Mouse (Mus musculus): Measurements from ENCODE around the gene D430019H16Rik. TPM values are rescaled to one million over a fixed set of nuclear protein-coding genes. Genes with fewer than 3 reads are reported as not detected.

D430019H16Rik gene
- polyA plus RNA-seq, 1 experiment from 2014 or later = not detected

DNA sequence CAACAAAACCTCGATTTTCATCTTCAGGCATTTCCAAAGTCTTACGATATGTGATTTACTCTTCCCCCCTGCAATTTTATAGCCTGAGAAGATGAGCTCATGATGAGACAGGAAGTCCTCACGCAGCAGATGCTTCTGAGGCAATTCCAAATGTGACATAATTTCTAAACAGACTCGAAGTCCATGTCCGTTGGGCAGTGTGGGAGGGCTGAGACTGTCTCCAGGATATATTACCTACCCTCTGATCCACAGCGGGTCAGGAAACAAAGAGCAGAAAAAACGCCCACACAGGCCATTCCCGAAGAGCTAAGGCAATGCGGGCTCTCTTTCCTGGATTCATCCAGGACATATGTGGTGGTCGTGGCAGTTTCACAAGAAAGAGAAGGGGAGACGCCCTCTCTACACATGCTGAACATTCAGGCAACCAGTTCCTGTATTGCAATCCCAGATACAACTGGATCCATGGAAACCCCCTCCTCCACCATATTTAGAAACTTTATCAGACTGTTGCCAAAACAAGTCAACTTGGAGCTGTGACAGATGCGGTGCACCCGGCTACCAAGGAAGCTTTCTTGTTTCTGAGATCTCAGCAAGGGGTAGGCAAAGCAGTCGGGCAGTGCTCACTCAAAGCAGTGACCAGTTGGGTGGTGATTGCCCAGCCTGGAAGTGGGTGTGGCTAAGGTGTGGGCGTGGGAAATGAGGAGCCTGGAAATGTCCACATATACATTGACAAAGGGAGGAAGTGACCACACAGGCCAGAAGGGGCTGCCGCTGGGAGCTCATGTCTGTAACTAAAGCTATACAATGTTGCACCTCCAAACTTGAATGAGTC, 58.2 kb downstream of the D430019H16Rik start:
- no peak overlapping the region for H3K27ac ChIP-seq
- H3K4me3 ChIP-seq (ENCODE audit: inconsistent target) = no peak overlapping the region
- no peaks in the 10 kb centered on the region for H3K36me3 ChIP-seq (ENCODE audit: inconsistent target)
- 39% methylated on average over 16 of the region's 16 CpGs for WGBS (ENCODE audit: missing documents)
- no peaks in the 10 kb centered on the region for H3K79me2 ChIP-seq (ENCODE audit: inconsistent target)

DNA sequence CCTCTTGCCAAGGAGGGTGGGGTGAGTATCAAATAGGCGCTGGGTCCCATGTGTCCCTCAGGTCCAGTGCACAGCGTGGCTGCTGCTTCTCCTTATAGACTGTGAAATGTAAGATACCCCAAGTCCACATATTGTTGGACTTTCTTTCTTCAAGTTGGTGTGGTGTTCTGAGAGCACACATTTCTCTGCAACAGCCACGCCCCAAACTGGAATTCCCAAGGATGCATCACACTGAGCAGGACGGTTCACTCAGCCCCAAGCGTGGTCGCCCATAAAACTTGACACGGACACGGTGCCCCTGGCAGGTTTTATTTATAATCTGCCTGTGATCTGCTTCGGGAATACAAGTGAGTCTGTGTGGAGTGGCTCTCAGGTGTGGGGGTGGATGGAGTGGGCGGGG, 60.5 kb downstream of the D430019H16Rik start:
- Histone ChIP-seq H3K4me3 (ENCODE audit: inconsistent target) (no peak overlapping the region), H3K27ac (no peak overlapping the region), H3K79me2 (ENCODE audit: inconsistent target) (no peaks in the 10 kb centered on the region), H3K36me3 (ENCODE audit: inconsistent target) (no peaks in the 10 kb centered on the region)
- 93% methylated on average over 10 of the region's 10 CpGs for WGBS (ENCODE audit: missing documents)

DNA sequence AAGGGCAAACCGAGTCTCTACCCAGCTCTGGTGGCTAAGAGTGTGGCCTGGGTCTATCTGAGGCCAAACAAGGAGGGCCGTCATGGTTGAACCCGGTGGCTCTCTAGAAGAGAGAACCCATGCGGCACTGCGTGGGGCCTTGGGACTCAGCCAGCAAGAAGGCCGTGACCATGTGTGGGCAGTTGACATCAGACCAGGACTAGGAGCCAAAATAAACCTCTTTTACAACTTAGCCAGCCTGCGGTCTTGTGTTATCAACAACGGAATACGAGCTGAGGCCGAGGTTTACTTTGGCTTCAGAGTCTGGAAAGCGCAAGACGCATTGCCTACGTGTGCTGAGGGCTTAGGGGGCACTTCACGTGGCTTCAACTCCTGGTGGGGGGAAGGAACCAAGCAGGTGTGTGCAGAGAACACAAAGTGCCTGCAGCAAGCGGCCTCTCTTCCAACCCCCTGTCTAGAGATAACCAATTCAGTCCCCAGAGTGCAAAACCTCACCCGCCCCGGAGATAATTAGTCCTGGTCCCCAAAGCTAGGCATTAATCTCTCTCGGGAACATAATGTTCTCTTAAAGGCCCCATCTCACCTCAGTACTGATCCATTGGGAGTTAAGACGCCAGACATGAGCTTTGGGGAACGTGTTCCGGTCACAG, 63.5 kb downstream of the D430019H16Rik start:
- Histone ChIP-seq H3K79me2 (ENCODE audit: inconsistent target) (no peaks in the 10 kb centered on the region), H3K4me3 (ENCODE audit: inconsistent target) (no peak overlapping the region), H3K27ac (no peak overlapping the region), H3K36me3 (ENCODE audit: inconsistent target) (no peaks in the 10 kb centered on the region)
- WGBS (ENCODE audit: missing documents) = 90% methylated on average over 21 of the region's 21 CpGs

DNA sequence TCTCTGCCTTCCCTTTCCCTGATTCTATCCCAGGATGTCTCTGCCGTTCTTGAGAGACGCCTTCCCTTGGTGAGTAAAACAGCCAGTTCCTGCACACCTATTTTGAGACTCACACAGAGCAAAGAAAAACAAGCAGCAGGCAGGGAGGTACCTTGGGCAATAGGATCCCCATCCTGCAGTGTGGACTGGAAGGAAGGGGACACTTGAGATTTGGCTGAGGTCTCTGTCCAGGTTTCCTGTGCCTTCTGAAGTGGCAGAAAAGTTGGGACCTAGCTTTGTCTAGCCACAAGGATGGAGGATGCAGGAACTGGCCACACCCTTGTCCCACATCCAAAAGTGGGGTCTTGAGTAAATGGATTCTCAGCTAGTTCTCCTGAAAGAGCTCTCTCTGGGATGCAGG, 66.2 kb downstream of the D430019H16Rik start:
- H3K27ac ChIP-seq = no peak overlapping the region
- H3K79me2 ChIP-seq (ENCODE audit: inconsistent target) = no peaks in the 10 kb centered on the region
- H3K4me3 ChIP-seq (ENCODE audit: inconsistent target) = no peak overlapping the region
- no peaks in the 10 kb centered on the region for H3K36me3 ChIP-seq (ENCODE audit: inconsistent target)
- 68% methylated on average over 2 of the region's 2 CpGs for WGBS (ENCODE audit: missing documents)

DNA sequence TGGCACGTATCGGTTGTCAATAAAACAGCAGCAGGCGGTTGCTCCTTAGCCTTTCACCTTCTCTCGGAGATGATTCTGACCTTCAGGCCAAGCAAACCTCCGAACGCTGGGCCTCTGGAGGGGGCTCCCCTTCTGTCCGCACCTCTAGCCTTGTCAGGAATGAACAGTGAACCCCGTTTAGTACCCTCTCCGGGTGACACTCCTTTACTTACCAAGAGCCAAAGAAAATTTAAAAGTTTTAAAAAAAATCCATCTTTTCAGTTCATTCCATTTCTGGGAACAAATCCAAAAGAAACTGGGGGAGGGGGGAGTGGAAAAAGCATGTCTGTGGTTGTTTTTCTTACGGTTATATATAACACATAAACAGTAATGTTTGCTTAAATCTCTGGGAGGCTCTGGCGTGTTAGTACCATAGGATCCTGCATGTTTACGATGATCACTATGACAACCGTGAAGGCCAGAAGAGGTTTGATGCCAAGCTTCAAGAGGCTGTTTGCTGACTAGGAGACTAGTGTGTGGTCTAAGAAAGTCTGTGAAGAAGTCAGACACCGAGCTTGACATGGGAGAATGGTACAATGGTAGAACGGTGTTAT, 67.6 kb downstream of the D430019H16Rik start:
- Histone ChIP-seq H3K79me2 (ENCODE audit: inconsistent target) (no peaks in the 10 kb centered on the region), H3K36me3 (ENCODE audit: inconsistent target) (no peaks in the 10 kb centered on the region), H3K27ac (no peak overlapping the region), H3K4me3 (ENCODE audit: inconsistent target) (no peak overlapping the region)
- 95% methylated on average over 14 of the region's 15 CpGs for WGBS (ENCODE audit: missing documents)

DNA sequence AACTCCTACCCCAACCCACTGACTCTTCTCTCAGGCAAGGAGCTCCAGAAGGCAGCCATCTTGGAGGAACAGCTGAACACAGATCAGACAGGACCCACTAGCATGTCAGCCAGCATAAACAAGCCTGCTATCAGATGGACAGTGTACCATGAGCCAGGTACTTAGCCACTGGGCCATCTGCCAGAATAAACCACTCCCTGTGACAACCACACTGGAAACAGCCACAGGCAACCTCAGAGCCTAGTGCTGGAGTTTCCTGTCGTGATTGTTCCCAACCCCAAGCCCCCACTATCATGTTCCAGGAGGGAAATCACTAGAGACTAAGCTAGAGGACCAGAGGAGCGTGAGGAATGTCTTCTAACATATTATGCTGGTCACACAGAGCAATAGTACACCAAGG, 70.1 kb downstream of the D430019H16Rik start:
- H3K36me3 ChIP-seq (ENCODE audit: inconsistent target) = no peaks in the 10 kb centered on the region
- H3K4me3 ChIP-seq (ENCODE audit: inconsistent target) = no peak overlapping the region
- 47% methylated on average over 2 of the region's 2 CpGs for WGBS (ENCODE audit: missing documents)
- no peaks in the 10 kb centered on the region for H3K79me2 ChIP-seq (ENCODE audit: inconsistent target)
- H3K27ac ChIP-seq = no peak overlapping the region

DNA sequence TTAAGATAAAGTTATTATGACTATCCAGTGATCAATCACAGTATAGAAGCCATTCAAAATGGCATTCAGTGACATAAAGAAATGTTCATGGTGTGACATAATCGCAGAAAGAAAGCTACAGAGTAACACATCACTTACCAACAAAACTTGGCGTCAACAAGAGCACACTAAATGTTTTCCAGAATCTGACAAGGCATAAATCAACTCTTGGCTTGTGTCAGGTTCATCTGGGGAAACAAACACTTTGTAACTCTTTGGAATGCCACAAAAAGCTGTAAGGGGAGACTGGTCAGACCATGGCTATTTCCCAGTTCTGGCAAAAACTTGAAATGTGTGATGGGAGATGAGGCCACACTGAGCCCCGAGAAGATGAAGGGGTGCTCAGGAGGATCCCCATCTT, 72.5 kb downstream of the D430019H16Rik start:
- Histone ChIP-seq H3K4me3 (ENCODE audit: inconsistent target) (no peak overlapping the region), H3K79me2 (ENCODE audit: inconsistent target) (no peaks in the 10 kb centered on the region), H3K36me3 (ENCODE audit: inconsistent target) (no peaks in the 10 kb centered on the region), H3K27ac (no peak overlapping the region)
- WGBS (ENCODE audit: missing documents) = 81% methylated on average over 3 of the region's 3 CpGs

DNA sequence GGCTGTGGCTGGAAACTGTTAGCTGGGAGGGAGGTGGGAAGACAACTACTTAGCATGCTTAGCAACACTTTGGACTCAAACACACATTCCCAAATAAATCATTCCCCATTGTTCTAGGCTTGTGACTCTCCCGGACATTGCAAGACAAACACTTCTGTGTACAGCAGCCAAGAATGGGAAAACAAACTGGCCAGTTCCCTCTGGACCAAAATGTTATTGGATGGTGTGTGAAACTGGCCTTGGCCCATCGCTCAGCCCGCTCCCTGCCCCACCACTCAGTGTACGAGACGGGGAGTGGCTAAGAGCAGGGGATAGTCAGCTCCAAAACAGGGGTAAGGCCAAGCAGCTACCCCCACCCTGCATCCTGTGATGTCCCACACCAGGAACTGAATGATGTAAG, 73.2 kb downstream of the D430019H16Rik start:
- Histone ChIP-seq H3K36me3 (ENCODE audit: inconsistent target) (no peaks in the 10 kb centered on the region), H3K4me3 (ENCODE audit: inconsistent target) (no peak overlapping the region), H3K27ac (no peak overlapping the region), H3K79me2 (ENCODE audit: inconsistent target) (no peaks in the 10 kb centered on the region)
- 77% methylated on average over 5 of the region's 5 CpGs for WGBS (ENCODE audit: missing documents)

DNA sequence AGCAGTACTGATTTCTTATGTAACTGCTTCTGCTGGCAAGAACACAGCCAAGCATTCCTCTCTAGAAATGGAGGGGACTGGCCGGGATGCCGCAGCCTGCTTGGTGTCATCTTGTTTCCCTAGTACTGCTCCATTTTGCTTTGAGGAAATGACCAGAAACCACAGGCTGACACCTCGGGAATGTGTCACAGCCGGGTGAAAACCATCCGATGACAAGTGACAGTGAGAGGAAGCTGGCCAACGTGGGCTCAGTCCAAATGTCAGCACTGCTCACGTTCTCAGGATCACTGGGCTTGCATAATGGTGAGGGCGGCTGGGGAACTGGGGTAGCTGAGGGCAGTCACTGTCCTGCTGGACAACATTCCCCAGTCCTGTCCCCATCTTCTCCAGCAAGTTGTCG, 75.9 kb downstream of the D430019H16Rik start:
- 22% methylated on average over 9 of the region's 9 CpGs for WGBS (ENCODE audit: missing documents)
- no peak overlapping the region for H3K4me3 ChIP-seq (ENCODE audit: inconsistent target)
- H3K36me3 ChIP-seq (ENCODE audit: inconsistent target) = no peaks in the 10 kb centered on the region
- no peak overlapping the region for H3K27ac ChIP-seq
- no peaks in the 10 kb centered on the region for H3K79me2 ChIP-seq (ENCODE audit: inconsistent target)

DNA sequence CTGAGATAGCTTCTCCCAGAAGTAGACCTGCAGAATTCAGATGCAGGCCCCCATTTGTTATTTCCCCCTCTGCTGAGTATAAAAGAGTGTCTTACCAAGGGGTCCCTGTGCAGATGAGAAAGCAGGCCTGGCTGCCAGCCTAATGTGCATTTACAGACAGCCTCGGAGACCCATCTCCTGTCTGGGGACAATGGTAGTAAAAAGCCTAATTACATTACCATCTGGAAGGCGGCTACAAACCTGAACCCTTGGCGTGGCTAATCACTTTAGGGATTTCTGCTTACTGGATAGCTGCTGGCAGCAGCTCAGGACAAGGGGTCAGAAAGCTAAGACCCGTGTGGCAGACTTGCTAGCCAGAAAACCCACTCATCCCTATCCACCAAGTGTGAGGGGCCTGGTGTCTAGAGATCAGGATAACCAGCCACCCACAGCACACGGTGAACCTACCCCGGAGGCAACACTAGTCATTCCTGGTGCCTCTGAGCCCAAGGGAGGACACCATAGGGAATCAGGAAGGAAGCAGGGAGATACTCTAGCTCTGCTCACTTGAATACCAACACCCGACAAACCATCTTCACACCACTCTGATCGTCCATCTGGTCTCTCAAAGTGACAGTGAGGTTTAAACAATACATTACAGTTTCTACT, 78.2 kb downstream of the D430019H16Rik start:
- Histone ChIP-seq H3K4me3 (ENCODE audit: inconsistent target) (no peak overlapping the region), H3K79me2 (ENCODE audit: inconsistent target) (no peaks in the 10 kb centered on the region), H3K27ac (no peak overlapping the region), H3K36me3 (ENCODE audit: inconsistent target) (no peaks in the 10 kb centered on the region)
- WGBS (ENCODE audit: missing documents) = 80% methylated on average over 8 of the region's 8 CpGs

DNA sequence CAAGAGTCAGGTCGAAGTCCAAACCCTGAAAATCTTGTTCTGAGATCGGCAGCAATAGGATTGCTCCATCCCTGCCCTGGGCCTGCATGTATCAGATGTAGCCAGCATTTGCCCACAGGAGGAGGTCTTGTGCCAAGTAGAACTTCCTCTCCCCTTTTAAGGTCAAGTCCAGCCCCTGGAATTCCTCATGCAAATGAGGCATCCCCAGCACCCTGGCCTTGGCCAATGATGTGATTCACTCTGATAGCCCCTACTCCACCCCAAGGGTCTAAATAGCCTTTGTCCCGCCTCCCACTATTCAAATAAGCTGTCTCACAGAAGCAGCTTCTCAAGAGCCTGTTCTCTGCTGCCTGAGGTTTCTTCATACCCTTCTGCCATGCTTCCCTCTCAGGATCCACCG, 81.2 kb downstream of the D430019H16Rik start:
- Histone ChIP-seq H3K79me2 (ENCODE audit: inconsistent target) (no peaks in the 10 kb centered on the region), H3K27ac (no peak overlapping the region), H3K36me3 (ENCODE audit: inconsistent target) (no peaks in the 10 kb centered on the region), H3K4me3 (ENCODE audit: inconsistent target) (no peak overlapping the region)
- WGBS (ENCODE audit: missing documents) = 72% methylated on average over 3 of the region's 4 CpGs

DNA sequence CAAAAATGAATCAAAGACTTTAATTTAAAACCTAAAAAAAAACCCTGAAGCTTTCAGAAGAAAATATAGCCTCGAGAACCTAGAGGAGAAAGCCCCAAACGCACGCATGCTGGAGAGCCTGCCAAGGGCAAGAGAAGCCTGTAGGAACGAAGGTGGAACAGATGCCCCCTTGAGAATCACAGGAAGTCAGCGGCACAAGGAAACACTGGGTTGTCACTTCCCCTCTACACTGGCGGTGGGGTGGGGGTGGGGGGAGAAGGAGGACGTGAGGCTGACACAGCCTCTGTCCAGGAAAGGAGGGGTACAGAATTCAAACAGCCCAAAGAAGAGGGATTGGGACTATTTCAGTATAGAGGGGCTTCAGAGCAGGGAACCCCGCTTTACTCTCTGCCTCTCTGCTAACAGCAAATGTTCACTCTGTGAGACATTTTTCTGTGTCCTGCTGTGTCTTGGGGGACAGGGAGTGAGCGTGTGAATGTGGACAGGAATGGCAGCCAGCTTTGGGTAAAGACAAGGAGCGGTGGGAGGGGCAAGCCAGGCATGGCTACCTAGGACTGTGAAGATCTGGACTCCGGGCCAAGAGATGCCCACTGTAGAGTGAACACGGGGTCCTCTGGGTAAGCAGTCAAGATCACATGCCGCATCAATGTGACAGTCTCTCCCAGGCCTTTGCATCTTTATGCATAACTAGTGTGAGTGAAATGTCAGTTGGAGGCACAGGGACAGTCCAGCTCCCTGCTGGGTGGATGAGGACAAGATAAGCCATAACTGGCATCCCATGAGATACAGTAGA, 82.5 kb downstream of the D430019H16Rik start:
- H3K79me2 ChIP-seq (ENCODE audit: inconsistent target) = no peaks in the 10 kb centered on the region
- H3K4me3 ChIP-seq (ENCODE audit: inconsistent target) = no peak overlapping the region
- H3K27ac ChIP-seq = no peak overlapping the region
- H3K36me3 ChIP-seq (ENCODE audit: inconsistent target) = no peaks in the 10 kb centered on the region
- 45% methylated on average over 13 of the region's 13 CpGs for WGBS (ENCODE audit: missing documents)

DNA sequence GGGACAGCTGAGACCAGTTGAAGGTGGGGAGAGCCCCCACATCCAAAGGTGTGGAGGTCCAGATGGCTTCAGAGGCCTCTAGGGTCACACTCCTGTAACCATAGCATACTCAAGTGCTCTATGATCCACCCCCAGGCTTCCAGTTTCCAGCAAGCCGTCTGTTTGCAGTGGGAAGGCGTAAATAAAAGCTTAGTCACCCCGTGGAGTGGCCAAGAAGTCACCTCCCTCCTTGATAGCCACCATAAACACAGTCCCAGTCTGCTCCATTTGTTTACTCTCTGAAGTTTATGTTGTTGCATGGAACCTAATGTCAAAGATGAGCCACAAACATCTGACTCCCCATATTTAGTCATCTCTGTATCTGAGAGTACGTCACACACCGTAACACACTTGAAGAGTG, 83.5 kb downstream of the D430019H16Rik start:
- WGBS (ENCODE audit: missing documents) = 63% methylated on average over 5 of the region's 5 CpGs
- Histone ChIP-seq H3K4me3 (ENCODE audit: inconsistent target) (no peak overlapping the region), H3K79me2 (ENCODE audit: inconsistent target) (no peaks in the 10 kb centered on the region)

DNA sequence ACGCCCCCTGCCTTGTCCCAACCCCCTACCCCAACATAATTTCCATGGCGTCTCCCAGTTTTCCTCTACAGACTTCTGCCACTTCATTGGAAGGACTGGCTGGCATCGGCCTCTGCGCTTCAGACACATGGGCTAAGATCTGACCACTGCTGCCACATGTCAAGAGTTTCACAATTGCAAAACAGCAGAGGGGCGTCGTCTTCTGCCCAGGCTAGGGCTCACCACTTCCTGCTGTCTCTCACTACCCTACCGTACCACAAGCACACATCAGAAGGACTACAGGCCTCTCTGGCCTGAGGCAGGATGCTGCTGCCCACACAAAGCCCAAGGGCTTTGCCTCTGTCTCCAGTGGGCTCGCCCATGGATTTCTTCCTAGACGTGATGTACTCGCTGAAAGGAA, 86.0 kb downstream of the D430019H16Rik start:
- no peaks in the 10 kb centered on the region for H3K36me3 ChIP-seq (ENCODE audit: inconsistent target)
- no peak overlapping the region for H3K4me3 ChIP-seq (ENCODE audit: inconsistent target)
- 31% methylated on average over 10 of the region's 10 CpGs for WGBS (ENCODE audit: missing documents)
- H3K27ac ChIP-seq = no peak overlapping the region
- H3K79me2 ChIP-seq (ENCODE audit: inconsistent target) = no peaks in the 10 kb centered on the region

More for the DNA sequence above, 83.5 kb downstream of the D430019H16Rik start:
- Histone ChIP-seq H3K36me3 (ENCODE audit: inconsistent target) (no peaks in the 10 kb centered on the region), H3K27ac (no peak overlapping the region)

Data from macrophage (primary cell).